Mouse (Mus musculus) hindbrain, embryonic 10.5 days (tissue): Measurements from ENCODE around the gene Gas2l1. TPM values are rescaled to one million over a fixed set of nuclear protein-coding genes. Genes with fewer than 3 reads are reported as not detected.

Experiments used
- polyA plus RNA-seq: library from polyadenylated mRNA; unstranded; fragments of >200 nt; fragmentation: Nextera tagmentation; extraction: Ambion mirVana; gene quantifications from 2 replicates; pipeline ENCODE4 v1.2.1, GENCODE M21; 2016

The Gas2l1 gene
- polyA plus RNA-seq, 1 experiment from 2014 or later = 34.9 TPM

Other genes starting within 250 kb of the Gas2l1 start
- 58.6 and 61.1 TPM in 2 replicates for gene Nf2, start 215.8 kb downstream of the Gas2l1 start, polyA plus RNA-seq
- 77.9 and 89.0 TPM in 2 replicates for gene Nipsnap1, start 191.4 kb downstream of the Gas2l1 start, polyA plus RNA-seq
- 53.3 and 59.4 TPM in 2 replicates for gene Thoc5, start 170.0 kb downstream of the Gas2l1 start, polyA plus RNA-seq
- 0.29 and 0.44 TPM in 2 replicates for gene Nefh, start 117.3 kb downstream of the Gas2l1 start, polyA plus RNA-seq
- gene Ap1b1, start 78.5 kb downstream of the Gas2l1 start, polyA plus RNA-seq = 62.6 and 70.3 TPM in 2 replicates
- 0.44 and 0.84 TPM in 2 replicates for gene Rasl10a, start 7.2 kb downstream of the Gas2l1 start, polyA plus RNA-seq
- 29.1 and 29.3 TPM in 2 replicates for gene Rhbdd3, start 33.6 kb upstream of the Gas2l1 start, polyA plus RNA-seq
- 877 and 924 TPM in 2 replicates for gene Ewsr1, start 33.9 kb upstream of the Gas2l1 start, polyA plus RNA-seq
- 31.9 and 40.0 TPM in 2 replicates for gene Emid1, start 86.9 kb upstream of the Gas2l1 start, polyA plus RNA-seq
- gene Kremen1, start 196.2 kb upstream of the Gas2l1 start, polyA plus RNA-seq = 12.1 and 12.8 TPM in 2 replicates